Mouse (Mus musculus): ENCODE data around the gene Actr10. TPM values are rescaled to one million over a fixed set of nuclear protein-coding genes. Genes with fewer than 3 reads are reported as not detected.
A peak's percentile ranks its signal among the peaks of the same experiment; 100 is the strongest.

Gene Actr10
- total and polyA plus RNA-seq, 3 experiments, result 60.2 to 168 (median 135) TPM

GRCm38 (mm10) chr12:70958640-70959039 is 21.0 kb downstream of the Actr10 start:
- Histone ChIP-seq H3K4me2 (ENCODE audit: insufficient read depth, low read depth, poor library complexity, severe bottlenecking) (no peak overlapping the region), H3K79me2 (replicated peaks; ENCODE audit: control insufficient read depth, extremely low read depth, insufficient read depth, poor library complexity, severe bottlenecking) (no peaks in the 10 kb centered on the region), H3K9me3 (replicated peaks; ENCODE audit: low read length) (no peaks in the 10 kb centered on the region), H3K27ac (ENCODE audit: insufficient read depth, low read depth) (no peak overlapping the region), H3K36me3 (replicated peaks in 1 of 2; ENCODE audit: control insufficient read depth in 1 of 2, insufficient read depth in 1 of 2, low read length in 1 of 2) (peaks cover 47 to 75% of the 10 kb centered on the region in 2 experiments), H3K27me3 (replicated peaks) (no peaks in the 10 kb centered on the region), H3K9ac (ENCODE audit: insufficient read depth, low read depth) (no peak overlapping the region), H3K4me3 (replicated peaks in 1 of 3; ENCODE audit: low read depth in 2 of 3, low read length in 2 of 3, poor library complexity in 1 of 3) (no peak overlapping the region), H3K4me1 (ENCODE audit: control insufficient read depth in 1 of 2, insufficient read depth in 2 of 2) (no peaks in the 10 kb centered on the region)
- no peak for DNase-seq (ENCODE audit: extremely low read depth)
- dilution Hi-C loops (cut with MboI; ENCODE audit: extremely low pct_ligation_motif_present, extremely low pct_unique_long_range_greater_than_20kb, low sequenced_read_pairs) (no loop called here), in situ Hi-C loops (cut with MboI; ENCODE audit: low pct_ligation_motif_present, low pct_unique_long_range_greater_than_20kb, low sequenced_read_pairs) (no loop called here)
- TF ChIP-seq BHLHE40 (IDR thresholded peaks at IDR 0.05; ENCODE audit: low read depth, low read length) (no peak), TCF12 (IDR thresholded peaks at IDR 0.05; ENCODE audit: low read depth, low read length) (no peak)

DNA sequence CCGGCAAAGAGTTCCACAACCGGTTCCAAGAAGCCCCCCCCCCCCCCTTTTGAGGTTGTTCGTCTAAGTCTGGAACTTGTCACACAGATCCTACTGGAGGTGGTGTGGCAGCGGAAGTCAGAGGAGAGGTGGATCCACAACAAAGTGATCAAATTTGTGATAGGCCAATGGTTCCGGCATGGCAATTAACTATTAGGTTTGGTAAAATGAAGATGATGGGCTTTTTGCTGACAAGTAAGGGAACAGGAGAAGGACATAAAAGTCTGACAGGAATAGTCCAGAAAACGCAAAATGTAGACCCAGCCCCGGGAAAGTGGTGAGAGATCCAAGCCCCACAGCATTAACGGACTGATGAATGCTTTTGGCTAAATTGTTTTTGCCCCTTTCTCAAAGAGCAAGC is 29.9 kb downstream of the Actr10 start:
- Histone ChIP-seq H3K27ac (ENCODE audit: insufficient read depth, low read depth) (no peak overlapping the region), H3K79me2 (replicated peaks; ENCODE audit: control insufficient read depth, extremely low read depth, insufficient read depth, poor library complexity, severe bottlenecking) (no peaks in the 10 kb centered on the region), H3K4me3 (replicated peaks in 1 of 3; ENCODE audit: low read depth in 2 of 3, low read length in 2 of 3, poor library complexity in 1 of 3) (peak overlapping the region; percentile 57 to 88 (median 77)), H3K36me3 (replicated peaks in 1 of 2; ENCODE audit: control insufficient read depth in 1 of 2, insufficient read depth in 1 of 2, low read length in 1 of 2) (peaks cover 8 to 15% of the 10 kb centered on the region in 2 experiments), H3K4me1 (ENCODE audit: control insufficient read depth in 1 of 2, insufficient read depth in 2 of 2) (peaks cover 0 to 5% of the 10 kb centered on the region in 2 experiments; a peak in 2 of 4 replicates), H3K27me3 (replicated peaks) (no peaks in the 10 kb centered on the region), H3K4me2 (ENCODE audit: insufficient read depth, low read depth, poor library complexity, severe bottlenecking) (peak overlapping the region; percentile 88), H3K9ac (ENCODE audit: insufficient read depth, low read depth) (peak overlapping the region; percentile 88), H3K9me3 (replicated peaks; ENCODE audit: low read length) (no peaks in the 10 kb centered on the region)
- TF ChIP-seq CHD2 (IDR thresholded peaks at IDR 0.05; ENCODE audit: low read length) (no peak), MXI1 (IDR thresholded peaks at IDR 0.05; ENCODE audit: low read depth, low read length) (no peak), CHD1 (IDR thresholded peaks at IDR 0.05; ENCODE audit: low read depth, low read length) (no peak), JUN (IDR thresholded peaks at IDR 0.05; ENCODE audit: insufficient read depth, low read depth, low read length) (no peak), PAX5 (IDR thresholded peaks at IDR 0.05; ENCODE audit: low read length) (no peak), MAX (IDR thresholded peaks at IDR 0.05; ENCODE audit: low read length) (no peak), HCFC1 (IDR thresholded peaks at IDR 0.05; ENCODE audit: low read depth, low read length) (no peak), ZNF384 (IDR thresholded peaks at IDR 0.05; ENCODE audit: low read depth, low read length) (no peak), USF1 (IDR thresholded peaks at IDR 0.05; ENCODE audit: low read depth, low read length) (no peak), SMC3 (IDR thresholded peaks at IDR 0.05; ENCODE audit: low read depth, low read length) (no peak), UBTF (IDR thresholded peaks at IDR 0.05; ENCODE audit: low read depth, low read length) (no peak)
- dilution Hi-C loops (cut with MboI; ENCODE audit: extremely low pct_ligation_motif_present, extremely low pct_unique_long_range_greater_than_20kb, low sequenced_read_pairs) (no loop called here), in situ Hi-C loops (cut with MboI; ENCODE audit: low pct_ligation_motif_present, low pct_unique_long_range_greater_than_20kb, low sequenced_read_pairs) (no loop called here)
- DNase-seq (ENCODE audit: extremely low read depth), result no peak

DNA sequence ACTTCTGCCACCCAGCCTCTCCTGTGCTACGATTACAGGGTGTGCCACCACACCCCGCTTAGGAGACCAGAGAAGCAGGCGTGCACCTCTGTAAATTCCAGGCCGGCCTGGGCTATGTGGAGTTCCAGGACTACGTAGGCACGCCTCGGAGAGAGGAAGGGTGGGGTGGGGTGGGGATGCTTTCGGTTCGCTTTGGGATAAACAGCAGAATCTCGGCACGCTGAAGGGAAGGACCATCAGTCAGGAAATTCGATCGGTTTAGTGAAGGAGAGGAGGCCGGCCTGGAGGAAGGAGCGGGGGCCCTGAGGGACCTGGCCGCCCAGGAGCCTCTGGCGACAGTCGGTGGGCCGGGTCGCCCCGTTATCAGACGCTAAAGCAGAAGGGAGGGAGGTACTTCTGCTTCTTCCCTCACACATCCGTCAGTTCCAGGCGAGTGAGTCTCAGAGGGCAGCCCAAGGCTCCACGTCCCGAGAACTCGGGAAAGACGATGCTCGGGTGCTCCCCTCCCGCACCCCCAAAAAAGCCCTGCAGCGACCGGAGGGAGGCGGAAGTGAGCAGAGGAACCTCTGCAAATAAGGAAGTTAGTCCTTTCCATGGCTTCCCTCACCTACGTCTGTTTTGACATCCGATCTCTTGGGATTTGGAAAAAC is 30.6 kb downstream of the Actr10 start:
- in situ Hi-C loops (cut with MboI; ENCODE audit: low pct_ligation_motif_present, low pct_unique_long_range_greater_than_20kb, low sequenced_read_pairs), result no loop called here
- TF ChIP-seq ZMIZ1 (IDR thresholded peaks at IDR 0.05; ENCODE audit: low read depth, low read length) (no peak; the same call in 1 of the 2 replicates), MXI1 (IDR thresholded peaks at IDR 0.05; ENCODE audit: low read depth, low read length) (peak; percentile 44), NELFE (IDR thresholded peaks at IDR 0.05; ENCODE audit: low read depth, low read length) (peak; percentile 32; the same call in 1 of the 2 replicates), MAZ (IDR thresholded peaks at IDR 0.05; ENCODE audit: low read depth, low read length) (0 out of 2 replicates have a peak, but pooled peaks have one; percentile 36), SMC3 (IDR thresholded peaks at IDR 0.05; ENCODE audit: low read depth, low read length) (no peak; the same call in 1 of the 2 replicates), ETS1 (conservative IDR thresholded peaks at IDR 0.05; ENCODE audit: low read depth, low read length) (no peak), USF1 (IDR thresholded peaks at IDR 0.05; ENCODE audit: low read depth, low read length) (no peak), ZNF384 (IDR thresholded peaks at IDR 0.05; ENCODE audit: low read depth, low read length) (no peak), NRF1 (IDR thresholded peaks at IDR 0.05; ENCODE audit: low read depth, low read length) (no peak), E2F4 (IDR thresholded peaks at IDR 0.05; ENCODE audit: insufficient replicate concordance, low read depth, low read length) (no peak), JUND (conservative IDR thresholded peaks at IDR 0.05; ENCODE audit: low read depth, low read length) (no peak), CHD1 (IDR thresholded peaks at IDR 0.05; ENCODE audit: low read depth, low read length) (no peak), UBTF (IDR thresholded peaks at IDR 0.05; ENCODE audit: low read depth, low read length) (peak; percentile 58; the same call in 1 of the 2 replicates), JUN (IDR thresholded peaks at IDR 0.05; ENCODE audit: insufficient read depth, low read depth, low read length) (no peak), POLR2A (IDR thresholded peaks at IDR 0.05; ENCODE audit: low read depth, low read length) (peak; percentile 66), MYC (IDR thresholded peaks at IDR 0.05; ENCODE audit: low read depth, low read length) (no peak; the same call in 1 of the 2 replicates), IRF4 (IDR thresholded peaks at IDR 0.05; ENCODE audit: low read depth, low read length) (peak; percentile 36; the same call in 1 of the 2 replicates), PAX5 (IDR thresholded peaks at IDR 0.05; ENCODE audit: low read length) (no peak)

More for the DNA sequence above, 30.6 kb downstream of the Actr10 start:
- Histone ChIP-seq H3K27ac (ENCODE audit: insufficient read depth, low read depth) (peak overlapping the region; percentile 66), H3K79me2 (replicated peaks; ENCODE audit: control insufficient read depth, extremely low read depth, insufficient read depth, poor library complexity, severe bottlenecking) (no peaks in the 10 kb centered on the region), H3K4me1 (ENCODE audit: control insufficient read depth in 1 of 2, insufficient read depth in 2 of 2) (peaks cover 0 to 5% of the 10 kb centered on the region in 2 experiments; a peak in 2 of 4 replicates), H3K36me3 (replicated peaks in 1 of 2; ENCODE audit: control insufficient read depth in 1 of 2, insufficient read depth in 1 of 2, low read length in 1 of 2) (peaks cover 5 to 11% of the 10 kb centered on the region in 2 experiments), H3K9ac (ENCODE audit: insufficient read depth, low read depth) (peak overlapping the region; percentile 88), H3K27me3 (replicated peaks) (no peaks in the 10 kb centered on the region), H3K9me3 (replicated peaks; ENCODE audit: low read length) (no peaks in the 10 kb centered on the region), H3K4me2 (ENCODE audit: insufficient read depth, low read depth, poor library complexity, severe bottlenecking) (peak overlapping the region; percentile 88), H3K4me3 (replicated peaks in 1 of 3; ENCODE audit: low read depth in 2 of 3, low read length in 2 of 3, poor library complexity in 1 of 3) (peak overlapping the region; percentile 57 to 88 (median 77))
- dilution Hi-C loops (cut with MboI; ENCODE audit: extremely low pct_ligation_motif_present, extremely low pct_unique_long_range_greater_than_20kb, low sequenced_read_pairs), result no loop called here
- peak; percentile 74 for DNase-seq (ENCODE audit: extremely low read depth)
